Mouse (Mus musculus) liver, adult (tissue): Measurements from ENCODE around the gene Vmn2r65.

Experiments used
- GATA4 ChIP-seq: IDR thresholded peaks from 2 replicates; pipeline ENCODE4 v1.6.1; 2014; ENCODE audit warnings: mild to moderate bottlenecking, low read length; ENCODE audit not compliant: insufficient replicate concordance

Gene Vmn2r65

DNA sequence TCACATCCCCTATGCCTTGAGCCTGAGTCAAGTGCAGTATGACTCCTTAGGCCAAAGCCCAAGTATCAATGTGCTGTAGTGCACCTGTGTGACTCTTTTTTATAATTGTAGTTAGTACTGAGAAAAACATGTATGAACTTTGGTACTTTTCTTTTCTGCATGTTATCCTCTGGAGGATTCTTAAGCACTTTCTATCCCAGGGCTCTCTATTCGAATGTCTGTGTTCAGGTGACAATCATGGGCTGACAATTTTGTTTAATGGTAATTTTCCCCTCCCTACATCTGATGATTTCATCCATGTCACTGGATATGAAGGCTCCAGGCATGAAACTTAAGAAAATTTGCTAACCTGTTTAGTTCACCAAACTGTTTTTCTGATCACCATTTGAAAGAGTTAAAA is at the start of gene Vmn2r65:
Gene Vmn2r65 (minus strand): TSS at position 101 of the 400 bp plus-strand sequence.
- no peak for TF ChIP-seq GATA4

DNA sequence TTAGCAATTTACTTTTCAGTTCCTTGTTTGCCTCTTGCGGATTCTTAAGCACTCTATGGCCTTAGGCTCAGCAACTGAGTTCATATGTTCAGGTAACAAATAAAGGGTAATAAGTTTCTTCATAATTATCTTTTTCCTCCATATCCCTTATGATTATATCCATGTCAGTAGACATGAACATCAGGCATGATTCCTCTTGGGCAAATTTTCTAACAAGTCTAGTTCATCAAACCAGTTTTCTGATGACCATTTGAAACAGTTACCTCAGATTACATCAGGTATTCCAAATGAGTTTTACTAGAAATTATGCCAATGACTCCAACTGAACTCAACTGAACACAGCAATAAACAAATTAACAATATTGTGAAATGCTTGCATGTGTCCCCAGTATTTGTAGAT is 48.3 kb upstream of the Vmn2r65 start, which contains the start of gene Vmn2r66:
Gene Vmn2r66 (minus strand): TSS at position 101 of the 400 bp plus-strand sequence.
- no peak for TF ChIP-seq GATA4

DNA sequence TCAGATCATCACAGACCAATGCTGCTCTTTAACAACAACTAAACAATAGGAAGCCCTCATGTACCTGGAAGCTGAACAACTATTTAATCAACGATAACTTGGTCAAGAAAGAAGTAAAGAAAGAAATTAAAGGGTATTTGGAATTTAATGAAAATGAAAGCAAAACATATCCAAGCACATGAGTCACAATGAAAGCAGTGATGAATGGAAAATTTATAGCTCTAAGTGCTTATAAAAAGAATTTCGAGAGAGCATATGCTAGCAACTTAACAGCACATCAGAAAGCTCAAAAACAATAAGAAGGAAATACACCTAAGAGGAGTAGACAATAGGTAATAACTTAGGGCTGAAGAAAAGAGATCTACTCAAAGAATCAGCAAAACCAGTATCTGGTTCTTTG is 32.8 kb upstream of the Vmn2r65 start:
- no peak for TF ChIP-seq GATA4
